Mouse (Mus musculus): ENCODE data around the gene Ddx19a. TPM values are rescaled to one million over a fixed set of nuclear protein-coding genes. Genes with fewer than 3 reads are reported as not detected.
"Not testable (repeated sequence)": the region's sequence is repeated elsewhere in the genome, so short reads cannot be mapped to it uniquely, and the experiment has no call there.

Ddx19a gene
- polyA plus RNA-seq, 1 experiment from 2014 or later: 14.1 TPM

- no peak for ATAC-seq (ENCODE audit: insufficient number of reproducible peaks, insufficient read depth, low FRiP score, low TSS enrichment)
- H3K4me2 ChIP-seq (replicated peaks): no peak overlapping the region
- no peaks in the 10 kb centered on the region for H3K9me3 ChIP-seq
- peaks cover 56% of the 10 kb centered on the region for H3K36me3 ChIP-seq
- no peaks in the 10 kb centered on the region for H3K4me1 ChIP-seq
- no peak overlapping the region for H3K9ac ChIP-seq
- H3K27me3 ChIP-seq: no peaks in the 10 kb centered on the region
- 86% methylated on average over 8 of the region's 8 CpGs for WGBS
- no peak overlapping the region for H3K4me3 ChIP-seq
- H3K27ac ChIP-seq: no peak overlapping the region
Measured at GRCm38 (mm10) chr8:110966586-110966985, 31.0 kb downstream of the Ddx19a start.

GRCm38 (mm10) chr8:110965594-110965993 is 32.0 kb downstream of the Ddx19a start:
- Histone ChIP-seq H3K4me3 (no peak overlapping the region), H3K9ac (no peak overlapping the region), H3K27ac (no peak overlapping the region), H3K4me1 (no peaks in the 10 kb centered on the region), H3K4me2 (replicated peaks) (no peak overlapping the region), H3K36me3 (peaks cover 51% of the 10 kb centered on the region), H3K27me3 (no peaks in the 10 kb centered on the region), H3K9me3 (no peaks in the 10 kb centered on the region)
- ATAC-seq (ENCODE audit: insufficient number of reproducible peaks, insufficient read depth, low FRiP score, low TSS enrichment): no peak
- 53% methylated on average over 7 of the region's 7 CpGs for WGBS

GRCm38 (mm10) chr8:110964666-110965065 is 32.9 kb downstream of the Ddx19a start:
- H3K9me3 ChIP-seq: no peaks in the 10 kb centered on the region
- no peak overlapping the region for H3K4me2 ChIP-seq (replicated peaks)
- no peak overlapping the region; the same call in 1 of the 2 replicates for H3K27ac ChIP-seq
- no peaks in the 10 kb centered on the region for H3K27me3 ChIP-seq
- no peak overlapping the region for H3K4me3 ChIP-seq
- peaks cover 59% of the 10 kb centered on the region for H3K36me3 ChIP-seq
- no peak overlapping the region for H3K9ac ChIP-seq
- no peaks in the 10 kb centered on the region for H3K4me1 ChIP-seq
- ATAC-seq (ENCODE audit: insufficient number of reproducible peaks, insufficient read depth, low FRiP score, low TSS enrichment): no peak
- WGBS: 80% methylated on average over 7 of the region's 7 CpGs

- H3K4me1 ChIP-seq: no peaks in the 10 kb centered on the region
- no peak overlapping the region for H3K4me3 ChIP-seq
- peaks cover 63% of the 10 kb centered on the region for H3K36me3 ChIP-seq
- no peak overlapping the region for H3K9ac ChIP-seq
- H3K4me2 ChIP-seq (replicated peaks): no peak overlapping the region
- no peaks in the 10 kb centered on the region for H3K27me3 ChIP-seq
- H3K27ac ChIP-seq: no peak overlapping the region
- H3K9me3 ChIP-seq: no peaks in the 10 kb centered on the region
- no peak for ATAC-seq (ENCODE audit: insufficient number of reproducible peaks, insufficient read depth, low FRiP score, low TSS enrichment)
- 95% methylated on average over 2 of the region's 2 CpGs for WGBS
Measured at GRCm38 (mm10) chr8:110963051-110963450, 34.5 kb downstream of the Ddx19a start.

- H3K4me1 ChIP-seq: no peaks in the 10 kb centered on the region
- peaks cover 58% of the 10 kb centered on the region for H3K36me3 ChIP-seq
- no peak for ATAC-seq (ENCODE audit: insufficient number of reproducible peaks, insufficient read depth, low FRiP score, low TSS enrichment)
Measured at GRCm38 (mm10) chr8:110959906-110960305, 37.7 kb downstream of the Ddx19a start.

GRCm38 (mm10) chr8:110959071-110959780 is 38.4 kb downstream of the Ddx19a start:
- Histone ChIP-seq H3K4me3 (no peak overlapping the region), H3K27ac (no peak overlapping the region), H3K9ac (no peak overlapping the region), H3K27me3 (no peaks in the 10 kb centered on the region), H3K36me3 (peaks cover 55% of the 10 kb centered on the region), H3K9me3 (no peaks in the 10 kb centered on the region), H3K4me1 (no peaks in the 10 kb centered on the region), H3K4me2 (replicated peaks) (no peak overlapping the region)
- no peak for ATAC-seq (ENCODE audit: insufficient number of reproducible peaks, insufficient read depth, low FRiP score, low TSS enrichment)
- 94% methylated on average over 12 of the region's 12 CpGs for WGBS

More at GRCm38 (mm10) chr8:110959906-110960305, 37.7 kb downstream of the Ddx19a start:
- no peak overlapping the region for H3K27ac ChIP-seq
- no peaks in the 10 kb centered on the region for H3K27me3 ChIP-seq
- WGBS: 87% methylated on average over 6 of the region's 6 CpGs
- H3K9ac ChIP-seq: no peak overlapping the region
- H3K9me3 ChIP-seq: no peaks in the 10 kb centered on the region
- no peak overlapping the region for H3K4me2 ChIP-seq (replicated peaks)
- no peak overlapping the region for H3K4me3 ChIP-seq

- 95% methylated on average over 7 of the region's 7 CpGs for whole genome bisulfite sequencing
- H3K9me3 ChIP-seq; ATAC-seq (ENCODE audit: insufficient number of reproducible peaks, insufficient read depth, low FRiP score, low TSS enrichment); H3K27ac ChIP-seq; H3K4me2 ChIP-seq (replicated peaks); H3K4me3 ChIP-seq; H3K27me3 ChIP-seq; H3K4me1 ChIP-seq; H3K9ac ChIP-seq: not testable (repeated sequence)
- H3K36me3 ChIP-seq: peaks cover 54% of the 10 kb centered on the region
Measured at GRCm38 (mm10) chr8:110958553-110958952, 39.0 kb downstream of the Ddx19a start.

- ATAC-seq (ENCODE audit: insufficient number of reproducible peaks, insufficient read depth, low FRiP score, low TSS enrichment): no peak
- WGBS: 91% methylated on average over 5 of the region's 5 CpGs
Measured at GRCm38 (mm10) chr8:110958135-110958534, 39.5 kb downstream of the Ddx19a start.

GRCm38 (mm10) chr8:110957471-110957870 is 40.1 kb downstream of the Ddx19a start:
- Histone ChIP-seq H3K4me3 (no peak overlapping the region), H3K36me3 (peaks cover 48% of the 10 kb centered on the region), H3K9ac (no peak overlapping the region), H3K27ac (no peak overlapping the region), H3K27me3 (no peaks in the 10 kb centered on the region), H3K4me2 (replicated peaks) (no peak overlapping the region), H3K4me1 (no peaks in the 10 kb centered on the region), H3K9me3 (no peaks in the 10 kb centered on the region)
- ATAC-seq (ENCODE audit: insufficient number of reproducible peaks, insufficient read depth, low FRiP score, low TSS enrichment): no peak
- 93% methylated on average over 19 of the region's 19 CpGs for WGBS

More at GRCm38 (mm10) chr8:110958135-110958534, 39.5 kb downstream of the Ddx19a start:
- H3K4me3 ChIP-seq: no peak overlapping the region
- H3K27ac ChIP-seq: no peak overlapping the region
- H3K4me2 ChIP-seq (replicated peaks): no peak overlapping the region
- peaks cover 53% of the 10 kb centered on the region for H3K36me3 ChIP-seq
- H3K9me3 ChIP-seq: no peaks in the 10 kb centered on the region
- no peak overlapping the region for H3K9ac ChIP-seq
- no peaks in the 10 kb centered on the region for H3K4me1 ChIP-seq
- no peaks in the 10 kb centered on the region for H3K27me3 ChIP-seq

GRCm38 (mm10) chr8:110956619-110957450 is 40.8 kb downstream of the Ddx19a start:
- Histone ChIP-seq H3K4me2 (replicated peaks) (no peak overlapping the region), H3K9ac (no peak overlapping the region), H3K4me1 (no peaks in the 10 kb centered on the region), H3K27me3 (no peaks in the 10 kb centered on the region), H3K9me3 (no peaks in the 10 kb centered on the region), H3K27ac (no peak overlapping the region), H3K4me3 (no peak overlapping the region), H3K36me3 (peaks cover 44% of the 10 kb centered on the region)
- no peak for ATAC-seq (ENCODE audit: insufficient number of reproducible peaks, insufficient read depth, low FRiP score, low TSS enrichment)
- 88% methylated on average over 15 of the region's 15 CpGs for WGBS

- H3K27ac ChIP-seq: no peak overlapping the region
- H3K27me3 ChIP-seq: no peaks in the 10 kb centered on the region
- 71% methylated on average over 8 of the region's 8 CpGs for WGBS
- H3K4me2 ChIP-seq (replicated peaks): no peak overlapping the region
- no peaks in the 10 kb centered on the region for H3K9me3 ChIP-seq
- peaks cover 36% of the 10 kb centered on the region for H3K36me3 ChIP-seq
- no peak overlapping the region for H3K4me3 ChIP-seq
- H3K9ac ChIP-seq: no peak overlapping the region
- H3K4me1 ChIP-seq: no peaks in the 10 kb centered on the region
- ATAC-seq (ENCODE audit: insufficient number of reproducible peaks, insufficient read depth, low FRiP score, low TSS enrichment): no peak
Measured at GRCm38 (mm10) chr8:110954776-110955175, 42.8 kb downstream of the Ddx19a start.

GRCm38 (mm10) chr8:110950065-110950484 is 47.5 kb downstream of the Ddx19a start:
- H3K27ac ChIP-seq: no peak overlapping the region
- peaks cover 5% of the 10 kb centered on the region; the same call in 1 of the 2 replicates for H3K36me3 ChIP-seq
- no peaks in the 10 kb centered on the region for H3K27me3 ChIP-seq
- ATAC-seq (ENCODE audit: insufficient number of reproducible peaks, insufficient read depth, low FRiP score, low TSS enrichment): no peak
- H3K9me3 ChIP-seq: no peaks in the 10 kb centered on the region
- H3K4me2 ChIP-seq (replicated peaks): no peak overlapping the region
- WGBS: 81% methylated on average over 17 of the region's 17 CpGs
- H3K4me1 ChIP-seq: no peaks in the 10 kb centered on the region
- H3K9ac ChIP-seq: no peak overlapping the region
- H3K4me3 ChIP-seq: no peak overlapping the region
